Mouse (Mus musculus) C2C12 (cell line): ENCODE data around the gene Gm42372. TPM values are rescaled to one million over a fixed set of nuclear protein-coding genes. Genes with fewer than 3 reads are reported as not detected.
A peak's percentile ranks its signal among the peaks of the same experiment; 100 is the strongest.

Experiments used
- H3K27me3 ChIP-seq: one replicate; pipeline ENCODE4 v1.6.1; 2011; ENCODE audit not compliant: control insufficient read depth, insufficient read depth, insufficient read length
- H3K36me3 ChIP-seq: one replicate; pipeline ENCODE4 v1.6.1; 2011; ENCODE audit not compliant: control insufficient read depth, insufficient read depth
- H3K4me3 ChIP-seq: one replicate; pipeline ENCODE4 v1.5.1; 2011; ENCODE audit warnings: mild to moderate bottlenecking, control low read depth; ENCODE audit not compliant: poor library complexity, insufficient read depth, severe bottlenecking
- H3K79me2 ChIP-seq: one replicate; pipeline ENCODE4 v1.6.1; 2011; ENCODE audit not compliant: control insufficient read depth, insufficient read depth
- H3K79me3 ChIP-seq: one replicate; pipeline ENCODE4 v1.6.1; 2011; ENCODE audit warnings: low read depth, control low read depth
- H3ac ChIP-seq: one replicate; pipeline ENCODE3; 2011; ENCODE audit warnings: low read depth; ENCODE audit not compliant: control insufficient read depth, insufficient read length
- CEBPB ChIP-seq: IDR thresholded peaks from one replicate; pipeline ENCODE4 v1.6.1; 2011; ENCODE audit warnings: low read depth, mild to moderate bottlenecking, control low read depth, moderate library complexity
- CTCF ChIP-seq: IDR thresholded peaks from one replicate; pipeline ENCODE4 v1.5.1; 2011; ENCODE audit not compliant: control insufficient read depth, insufficient read depth, insufficient read length
- FOSL1 ChIP-seq: IDR thresholded peaks from one replicate; pipeline ENCODE4 v1.8.0; 2011; ENCODE audit warnings: mild to moderate bottlenecking, low read length; ENCODE audit not compliant: poor library complexity, insufficient read depth, severe bottlenecking
- MAX ChIP-seq: IDR thresholded peaks from one replicate; pipeline ENCODE4 v1.6.1; 2011; ENCODE audit warnings: mild to moderate bottlenecking, control low read depth
- MYOD1 ChIP-seq: IDR thresholded peaks from one replicate; pipeline ENCODE4 v1.6.1; 2011; ENCODE audit warnings: low read depth; ENCODE audit not compliant: control insufficient read depth, insufficient read length
- MYOG ChIP-seq: IDR thresholded peaks from one replicate; pipeline ENCODE4 v1.6.1; 2011; ENCODE audit not compliant: control insufficient read depth, insufficient read length; ENCODE audit errors: extremely low read depth
- USF1 ChIP-seq: IDR thresholded peaks from one replicate; pipeline ENCODE4 v1.6.1; 2011; ENCODE audit warnings: low read depth, mild to moderate bottlenecking, control low read depth, moderate library complexity
- long read RNA-seq, 2 experiments: library from polyadenylated mRNA; unstranded; transcript quantifications; one replicate each; pipeline ENCODE4 v2.0.0; 2019 to 2020
- polyA plus RNA-seq: library from polyadenylated mRNA; unstranded; fragments of >200 nt; fragmentation: generic; extraction: Trizol; gene quantifications from one replicate; pipeline ENCODE4 v1.2.1, GENCODE M21; 2012; ENCODE audit warnings: missing spikeins

The Gm42372 gene
- not detected for polyA plus RNA-seq
- long read RNA-seq, experiment 1 = 0 reads
- long read RNA-seq, experiment 2 = 0 reads

- H3K27me3 ChIP-seq = no peaks in the 10 kb centered on the region
- no peak for TF ChIP-seq MAX
- no peaks in the 10 kb centered on the region for H3K36me3 ChIP-seq
- H3ac ChIP-seq = no peak within 1 kb of the TSS
- H3K4me3 ChIP-seq = no peak within 1 kb of the TSS
- no peaks in the 10 kb centered on the region for H3K79me2 ChIP-seq
- H3K79me3 ChIP-seq = no peaks in the 10 kb centered on the region
Measured at GRCm38 (mm10) chr7:16982859-16983568, at the start of gene Gm42372. TSS of gene Gm42372 (plus strand) at chr7:16983086.

GRCm38 (mm10) chr7:16937312-16937711, 45.6 kb upstream of the Gm42372 start:
- Histone ChIP-seq H3ac (no peak overlapping the region), H3K4me3 (no peak overlapping the region), H3K36me3 (no peaks in the 10 kb centered on the region), H3K79me2 (no peaks in the 10 kb centered on the region), H3K79me3 (no peaks in the 10 kb centered on the region), H3K27me3 (no peaks in the 10 kb centered on the region)
- TF ChIP-seq MYOD1 = no peak
- peak; percentile 5 for TF ChIP-seq CTCF

- no peak overlapping the region for H3K4me3 ChIP-seq
- no peaks in the 10 kb centered on the region for H3K79me2 ChIP-seq
- H3ac ChIP-seq = no peak overlapping the region
- H3K36me3 ChIP-seq = no peaks in the 10 kb centered on the region
- TF ChIP-seq MAX (no peak), MYOD1 (no peak), CEBPB (no peak), USF1 (no peak), CTCF (no peak), FOSL1 (no peak), MYOG (no peak)
- no peaks in the 10 kb centered on the region for H3K27me3 ChIP-seq
- H3K79me3 ChIP-seq = no peaks in the 10 kb centered on the region
Measured at GRCm38 (mm10) chr7:16938117-16938791, 44.6 kb upstream of the Gm42372 start.

DNA sequence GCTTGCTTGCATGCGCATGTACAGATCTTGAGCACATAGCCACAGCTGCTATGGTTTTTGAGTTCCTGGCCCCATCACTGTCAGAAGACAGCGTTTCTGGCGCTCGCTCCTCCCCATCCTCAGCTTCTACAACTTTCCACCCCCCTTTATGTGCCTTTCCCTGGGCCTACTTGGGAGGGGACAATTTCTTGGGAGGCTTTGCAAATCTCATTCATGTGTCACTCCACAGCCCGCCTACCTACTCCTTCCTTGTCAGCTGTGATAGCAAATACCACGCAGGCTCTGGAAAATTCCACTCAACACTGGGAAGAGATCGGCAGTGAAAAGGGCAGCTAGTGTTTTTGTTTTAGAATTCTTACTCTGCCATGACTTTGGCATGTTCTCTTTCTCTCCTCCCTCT, 42.6 kb upstream of the Gm42372 start:
- no peaks in the 10 kb centered on the region for H3K27me3 ChIP-seq
- no peaks in the 10 kb centered on the region for H3K36me3 ChIP-seq
- H3K79me2 ChIP-seq = no peaks in the 10 kb centered on the region
- no peaks in the 10 kb centered on the region for H3K79me3 ChIP-seq
- no peak for TF ChIP-seq CTCF
- no peak for TF ChIP-seq USF1
- no peak for TF ChIP-seq FOSL1
- no peak for TF ChIP-seq CEBPB
- TF ChIP-seq MYOG = no peak
- no peak for TF ChIP-seq MAX
- no peak for TF ChIP-seq MYOD1
- H3K4me3 ChIP-seq = no peak overlapping the region
- H3ac ChIP-seq = no peak overlapping the region

DNA sequence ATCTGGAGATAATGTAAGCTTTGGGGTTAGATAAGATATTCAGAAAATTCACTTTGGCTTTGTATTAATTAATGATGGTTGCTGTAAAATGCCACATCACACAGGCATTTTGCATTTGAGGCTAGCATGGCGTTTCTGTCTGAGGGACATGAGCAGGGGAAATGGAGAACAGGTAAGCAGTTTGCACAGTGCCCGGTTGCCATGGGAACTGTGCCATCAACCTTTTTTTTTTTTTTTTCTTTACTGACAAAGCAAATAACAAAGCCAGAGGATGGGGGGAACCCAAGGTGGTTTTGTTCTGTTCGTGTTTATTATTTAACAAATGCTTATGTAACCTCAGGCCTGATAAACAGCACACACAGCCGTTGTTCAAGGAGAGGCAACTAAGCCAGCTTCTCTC, 40.0 kb upstream of the Gm42372 start:
- TF ChIP-seq CEBPB = no peak
- no peak for TF ChIP-seq USF1
- TF ChIP-seq CTCF = no peak
- no peak for TF ChIP-seq MYOD1
- TF ChIP-seq MYOG = no peak
- TF ChIP-seq MAX = no peak
- TF ChIP-seq FOSL1 = no peak
- Histone ChIP-seq H3ac (no peak overlapping the region), H3K79me3 (no peaks in the 10 kb centered on the region), H3K79me2 (no peaks in the 10 kb centered on the region), H3K36me3 (no peaks in the 10 kb centered on the region), H3K27me3 (no peaks in the 10 kb centered on the region), H3K4me3 (no peak overlapping the region)

DNA sequence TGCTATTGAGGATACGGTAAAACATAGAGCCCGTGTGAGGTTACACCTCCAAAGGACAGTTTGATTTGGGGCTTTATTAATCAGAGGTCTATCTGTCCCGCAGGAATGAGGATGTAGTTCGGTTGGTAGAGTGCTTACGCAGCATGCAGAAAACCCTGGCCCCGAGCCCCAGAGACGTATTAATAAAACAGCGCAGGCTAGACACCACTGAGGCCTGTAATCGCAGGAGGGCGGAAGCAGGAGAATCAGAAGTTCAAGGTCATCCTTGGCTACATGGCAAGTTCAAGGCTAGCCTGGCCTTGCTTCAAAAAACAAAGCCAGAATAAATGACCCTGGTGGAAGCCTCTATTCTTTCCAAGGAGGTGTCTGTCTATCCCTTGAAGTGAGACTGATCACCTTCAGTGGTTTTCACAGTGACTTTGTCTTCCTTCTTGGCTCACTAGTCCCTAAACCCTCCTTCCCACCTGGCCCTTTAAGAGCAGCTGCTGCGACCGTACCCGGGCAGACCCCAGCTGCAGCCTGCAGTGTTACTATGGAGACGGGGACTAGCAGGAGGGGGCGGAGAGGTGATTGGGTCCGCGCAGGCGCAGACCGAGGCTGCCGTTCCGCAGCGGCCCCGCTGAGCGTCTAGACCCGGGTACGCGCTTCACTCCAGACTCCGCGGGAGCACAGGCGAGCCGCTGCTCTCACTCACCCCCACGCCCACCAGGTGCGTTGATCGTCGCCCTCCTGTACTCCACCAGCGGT, 38.7 kb upstream of the Gm42372 start, which contains the start of gene Pnmal2:
Gene Pnmal2, plus strand, starts transcription at position 622 of the 747 bp plus-strand sequence.
- H3K4me3 ChIP-seq = no peak within 1 kb of the TSS
- H3ac ChIP-seq = peak within 1 kb of the TSS; percentile 64
- no peaks in the 10 kb centered on the region for H3K36me3 ChIP-seq
- H3K79me2 ChIP-seq = no peaks in the 10 kb centered on the region
- H3K27me3 ChIP-seq = no peaks in the 10 kb centered on the region
- no peaks in the 10 kb centered on the region for H3K79me3 ChIP-seq
- TF ChIP-seq CEBPB (no peak), MYOD1 (peak; percentile 28)
